Mouse (Mus musculus) small intestine, adult 10 weeks (tissue): Measurements from ENCODE around the gene Olfr206. TPM values are rescaled to one million over a fixed set of nuclear protein-coding genes. Genes with fewer than 3 reads are reported as not detected.

ENCODE experiments used
- polyA plus RNA-seq: library from polyadenylated mRNA; stranded (reverse); fragments of 350-450 nt; fragmentation: Illumina TruSeq; extraction: RNeasy Lipid Tissue Mini Kit (QIAGEN cat#74804); gene quantifications from one replicate; pipeline ENCODE4 v1.2.3, GENCODE M21; 2014; ENCODE audit warnings: low replicate concordance

The Olfr206 gene
- not detected for polyA plus RNA-seq

GRCm38 (mm10) chr16:59349146-59349545 lies at the start of gene Olfr206:
TSS of gene Olfr206 (minus strand) at chr16:59349246.

GRCm38 (mm10) chr16:59363893-59364292 lies 14.8 kb upstream of the Olfr206 start, which contains the start of gene Olfr209:
TSS of gene Olfr209 (minus strand) at chr16:59363993.

DNA sequence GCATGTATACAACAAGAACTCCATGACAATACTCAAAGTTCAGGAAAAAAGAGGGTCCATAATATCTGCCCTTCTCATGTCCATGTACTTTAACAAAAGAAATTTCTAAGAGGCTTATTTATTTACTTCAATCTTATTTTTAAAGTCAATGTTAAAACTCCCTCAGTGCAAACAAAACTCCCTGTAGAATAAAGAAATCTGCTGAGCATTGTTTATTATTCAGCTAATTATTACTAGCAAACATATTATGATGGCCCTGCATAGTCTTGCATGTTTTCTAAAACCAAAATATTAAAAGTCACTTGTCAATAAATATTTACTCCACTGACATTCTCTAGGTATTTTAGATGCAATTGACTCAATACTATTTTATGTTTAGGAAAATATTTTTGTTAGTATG lies 18.0 kb downstream of the Olfr206 start, which contains the start of gene Olfr205:
Gene Olfr205 (minus strand): TSS at position 101 of the 400 bp plus-strand sequence.

GRCm38 (mm10) chr16:59318148-59318547 lies 30.9 kb downstream of the Olfr206 start, which contains the start of gene Olfr204:
TSS of gene Olfr204 (minus strand) at chr16:59318248.

DNA sequence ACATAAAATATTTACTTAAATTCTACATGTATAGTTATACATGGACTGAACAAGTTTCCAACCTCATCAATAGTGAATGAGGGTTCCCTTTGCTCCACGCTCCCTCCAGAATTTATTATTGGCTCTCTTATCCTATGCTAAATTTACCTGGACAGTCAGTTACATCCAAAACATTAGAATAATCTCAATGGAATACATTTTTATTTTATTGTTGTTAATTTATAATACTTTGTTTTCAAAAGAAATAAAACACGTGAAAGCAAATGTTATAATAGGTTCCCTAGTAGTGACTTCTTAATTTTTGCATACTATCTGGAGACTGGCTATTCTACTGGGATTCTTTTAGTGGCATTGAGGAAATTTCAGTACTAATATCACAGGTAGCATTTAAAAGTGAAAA lies 50.5 kb downstream of the Olfr206 start, which contains the start of gene Olfr203:
Gene Olfr203 (plus strand): TSS at position 301 of the 400 bp plus-strand sequence.

Other genes with a start within 250 kb of the Olfr206 start
- not detected for gene Olfr193, start 237.4 kb downstream of the Olfr206 start, polyA plus RNA-seq
- gene Olfr194, start 228.2 kb downstream of the Olfr206 start, polyA plus RNA-seq = not detected
- gene Olfr195, start 202.2 kb downstream of the Olfr206 start, polyA plus RNA-seq = not detected
- gene Olfr196, start 178.8 kb downstream of the Olfr206 start, polyA plus RNA-seq = not detected
- gene Olfr198, start 145.7 kb downstream of the Olfr206 start, polyA plus RNA-seq = not detected
- not detected for gene Olfr199, start 129.5 kb downstream of the Olfr206 start, polyA plus RNA-seq
- not detected for gene Olfr201, start 76.6 kb downstream of the Olfr206 start, polyA plus RNA-seq
- gene Olfr202, start 62.5 kb downstream of the Olfr206 start, polyA plus RNA-seq = not detected
- gene Olfr203, start 50.4 kb downstream of the Olfr206 start, polyA plus RNA-seq = not detected
- not detected for gene Olfr204, start 31.0 kb downstream of the Olfr206 start, polyA plus RNA-seq
- gene Olfr205, start 18.1 kb downstream of the Olfr206 start, polyA plus RNA-seq = not detected
- not detected for gene Olfr209, start 14.7 kb upstream of the Olfr206 start, polyA plus RNA-seq
- not detected for gene Gabrr3, start 58.1 kb upstream of the Olfr206 start, polyA plus RNA-seq
- 26.7 TPM for gene Riox2, start 122.5 kb upstream of the Olfr206 start, polyA plus RNA-seq